Mouse (Mus musculus) lung, adult 2 months (tissue): Measurements from ENCODE around the gene Pamr1.

ENCODE experiments used
- CTCF ChIP-seq: fragments of 200-500 bp; IDR thresholded peaks from 2 replicates; pipeline ENCODE4 v1.5.1; 2011; ENCODE audit warnings: mild to moderate bottlenecking, low read length, control low read depth; ENCODE audit not compliant: insufficient read depth
- POLR2A ChIP-seq: fragments of 200-500 bp; IDR thresholded peaks from 2 replicates; pipeline ENCODE4 v1.6.1; 2011; ENCODE audit warnings: low read depth, mild to moderate bottlenecking, control low read depth, low read length, borderline replicate concordance; ENCODE audit errors: extremely low read depth

GRCm38 (mm10) chr2:102686108-102686450, 136.3 kb downstream of the Pamr1 start:
- no peak for TF ChIP-seq POLR2A
- no peak for TF ChIP-seq CTCF
